Mouse (Mus musculus): ENCODE measurements around the gene Gm20696. TPM values are rescaled to one million over a fixed set of nuclear protein-coding genes. Genes with fewer than 3 reads are reported as not detected.
A peak's percentile ranks its signal among the peaks of the same experiment; 100 is the strongest.

Gene Gm20696
- polyA plus RNA-seq, 1 experiment from 2014 or later = 0.99 TPM

GRCm38 (mm10) chr6:99525351-99525750 lies 141.2 kb downstream of the Gm20696 start:
- Histone ChIP-seq H3K36me3 (ENCODE audit: control insufficient read depth, insufficient read depth, low read length) (no peaks in the 10 kb centered on the region), H3K9me3 (replicated peaks; ENCODE audit: control insufficient read depth, low read length) (peaks cover 6% of the 10 kb centered on the region), H3K27me3 (replicated peaks; ENCODE audit: control insufficient read depth, insufficient read depth, low read length) (no peaks in the 10 kb centered on the region), H3K9ac (ENCODE audit: low read length) (no peak overlapping the region), H3K4me3 (ENCODE audit: low read depth, low read length) (no peak overlapping the region), H3K27ac (ENCODE audit: low read depth, low read length) (no peak overlapping the region), H3K4me1 (ENCODE audit: control insufficient read depth, insufficient read depth, low read length) (no peaks in the 10 kb centered on the region), H3K4me2 (ENCODE audit: low read length) (no peak overlapping the region)
- peak; percentile 64 for DNase-seq (ENCODE audit: low spot score)
- WGBS = 38% methylated on average over 8 of the region's 8 CpGs
- no peak for ATAC-seq

DNA sequence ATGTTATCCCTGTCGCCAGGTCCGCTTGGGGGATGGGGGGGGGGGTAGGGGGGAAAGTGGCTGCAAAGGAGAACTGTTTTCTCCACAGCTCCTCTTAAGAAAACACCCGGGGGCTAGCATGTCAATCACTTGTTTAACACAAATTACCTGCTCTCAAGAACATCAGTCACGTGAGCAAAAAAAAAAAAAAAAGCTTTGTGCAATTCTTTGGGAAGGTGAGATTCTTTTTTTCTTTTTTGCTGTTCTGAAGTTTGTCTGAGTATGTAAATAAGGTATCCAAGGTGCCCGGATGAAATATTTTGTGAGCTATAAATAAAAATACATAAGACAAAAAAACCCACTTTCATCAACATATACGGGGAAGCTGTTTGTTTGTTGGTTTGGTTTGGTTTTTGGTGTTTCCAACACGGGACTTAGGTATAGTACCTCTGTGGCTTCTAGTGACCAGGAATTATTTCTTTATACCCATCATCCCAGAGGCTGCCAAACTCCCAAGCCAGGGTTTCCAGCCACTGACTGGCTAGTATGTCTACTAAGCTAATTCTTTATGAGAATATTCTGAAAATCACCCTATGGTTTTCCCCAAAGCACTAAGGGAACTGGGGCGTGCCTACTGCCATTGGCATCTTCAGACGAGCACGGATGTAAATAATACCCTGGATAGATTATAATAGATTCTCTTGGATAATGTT lies 142.8 kb downstream of the Gm20696 start:
- H3K4me2 ChIP-seq (ENCODE audit: low read length) = peak overlapping the region; percentile 98
- no peaks in the 10 kb centered on the region for H3K36me3 ChIP-seq (ENCODE audit: control insufficient read depth, insufficient read depth, low read length)
- peak overlapping the region; percentile 100 for H3K27ac ChIP-seq (ENCODE audit: low read depth, low read length)
- 22% methylated on average over 10 of the region's 10 CpGs for WGBS
- 0 out of 2 replicates have a peak, but pooled peaks cover 3% of the 10 kb centered on the region for H3K4me1 ChIP-seq (ENCODE audit: control insufficient read depth, insufficient read depth, low read length)
- ATAC-seq = no peak
- peaks cover 6% of the 10 kb centered on the region for H3K9me3 ChIP-seq (replicated peaks; ENCODE audit: control insufficient read depth, low read length)
- no peak for DNase-seq (ENCODE audit: low spot score)
- no peaks in the 10 kb centered on the region for H3K27me3 ChIP-seq (replicated peaks; ENCODE audit: control insufficient read depth, insufficient read depth, low read length)
- H3K4me3 ChIP-seq (ENCODE audit: low read depth, low read length) = peak overlapping the region; percentile 77
- H3K9ac ChIP-seq (ENCODE audit: low read length) = peak overlapping the region; percentile 96

GRCm38 (mm10) chr6:99523109-99523632 lies 143.4 kb downstream of the Gm20696 start:
- Histone ChIP-seq H3K9ac (ENCODE audit: low read length) (peak overlapping the region; percentile 96), H3K36me3 (ENCODE audit: control insufficient read depth, insufficient read depth, low read length) (no peaks in the 10 kb centered on the region), H3K4me2 (ENCODE audit: low read length) (peak overlapping the region; percentile 98), H3K4me1 (ENCODE audit: control insufficient read depth, insufficient read depth, low read length) (0 out of 2 replicates have a peak, but pooled peaks cover 3% of the 10 kb centered on the region), H3K4me3 (ENCODE audit: low read depth, low read length) (peak overlapping the region; percentile 77), H3K9me3 (replicated peaks; ENCODE audit: control insufficient read depth, low read length) (peaks cover 6% of the 10 kb centered on the region), H3K27ac (ENCODE audit: low read depth, low read length) (peak overlapping the region; percentile 100), H3K27me3 (replicated peaks; ENCODE audit: control insufficient read depth, insufficient read depth, low read length) (no peaks in the 10 kb centered on the region)
- ATAC-seq (peak; percentile 45), DNase-seq (ENCODE audit: low spot score) (peak; percentile 78)
- 0% methylated on average over 22 of the region's 22 CpGs for WGBS

DNA sequence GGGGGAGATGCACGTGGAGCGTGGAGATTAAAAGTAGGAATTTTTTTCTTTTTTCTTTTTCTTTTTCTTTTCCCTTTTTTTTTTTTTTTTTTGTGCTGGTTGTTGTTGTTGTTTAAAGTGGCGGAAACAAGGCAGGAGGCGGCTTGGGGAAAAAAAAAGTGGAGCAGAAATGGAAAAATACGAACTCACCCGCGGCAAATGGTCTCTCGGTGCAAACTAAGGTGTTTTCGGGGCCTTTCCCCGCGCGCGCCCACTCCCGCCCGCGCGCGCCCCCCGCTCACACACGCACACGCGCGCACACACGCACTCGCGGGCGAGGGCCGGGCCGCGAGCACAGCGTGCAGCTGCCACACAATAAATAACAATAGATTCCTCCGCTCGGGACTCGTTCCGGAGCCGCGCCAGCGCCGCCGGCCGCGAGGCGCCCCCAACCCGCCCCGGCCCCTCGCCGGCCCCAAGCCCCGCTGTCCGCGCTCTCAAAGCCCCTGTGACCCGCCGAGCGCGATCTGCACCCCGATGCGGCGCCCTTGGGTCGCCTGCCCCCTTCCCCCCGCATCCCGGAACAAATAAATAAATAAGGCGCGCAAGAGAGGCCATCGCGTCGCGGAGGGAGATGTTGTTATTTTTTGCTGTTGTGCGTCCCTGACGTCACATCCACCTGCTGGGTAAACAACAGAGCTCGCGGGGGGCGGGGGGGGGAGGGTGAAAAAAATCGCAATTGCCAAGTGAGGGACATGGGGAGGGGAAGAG lies 144.1 kb downstream of the Gm20696 start, which contains the start of gene Foxp1:
Foxp1 (minus strand) TSS at position 363 of the 750 bp plus-strand sequence.
- H3K27me3 ChIP-seq (replicated peaks; ENCODE audit: control insufficient read depth, insufficient read depth, low read length) = no peaks in the 10 kb centered on the region

DNA sequence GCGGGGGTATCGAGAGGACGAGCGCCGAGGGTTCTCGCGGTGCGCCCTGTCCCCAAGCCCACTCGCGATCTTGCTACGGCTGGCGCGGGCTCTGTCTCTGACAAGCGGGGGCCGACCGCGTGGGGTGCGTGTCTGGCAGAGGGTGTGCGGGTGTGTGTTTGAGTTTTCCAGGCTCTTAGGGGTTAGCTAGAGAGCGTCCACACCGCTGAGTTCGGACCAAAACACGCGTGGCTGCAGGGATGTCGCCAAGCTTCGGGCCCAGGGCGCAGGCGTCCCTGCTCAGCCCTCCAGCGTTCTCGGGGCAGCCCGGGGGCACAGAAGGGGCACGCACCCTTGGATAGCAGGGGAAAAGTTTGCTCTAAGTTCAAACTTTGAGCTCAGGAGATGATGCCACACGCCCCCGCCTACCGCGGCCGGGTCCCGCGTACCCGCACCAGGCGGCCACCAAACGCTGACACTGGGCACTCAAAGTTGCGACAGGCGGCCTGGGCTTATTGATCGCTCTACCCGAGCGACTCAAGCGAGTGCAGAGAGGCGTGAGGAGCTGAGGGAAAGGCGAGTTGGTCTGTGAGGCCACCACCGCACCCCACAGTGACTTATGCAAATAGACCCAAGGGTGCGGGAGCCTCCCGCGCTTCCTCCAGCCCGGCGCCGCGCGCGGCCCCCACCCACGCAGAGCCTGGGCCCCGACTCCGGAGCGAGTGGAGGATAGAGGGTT lies 144.8 kb downstream of the Gm20696 start:
- no peaks in the 10 kb centered on the region for H3K36me3 ChIP-seq (ENCODE audit: control insufficient read depth, insufficient read depth, low read length)
- DNase-seq (ENCODE audit: low spot score) (peak; percentile 59), ATAC-seq (peak; percentile 17)
- peak overlapping the region; percentile 98 for H3K4me2 ChIP-seq (ENCODE audit: low read length)
- H3K4me3 ChIP-seq (ENCODE audit: low read depth, low read length) = peak overlapping the region; percentile 77
- peak overlapping the region; percentile 100 for H3K27ac ChIP-seq (ENCODE audit: low read depth, low read length)
- H3K4me1 ChIP-seq (ENCODE audit: control insufficient read depth, insufficient read depth, low read length) = 0 out of 2 replicates have a peak, but pooled peaks cover 3% of the 10 kb centered on the region
- H3K9me3 ChIP-seq (replicated peaks; ENCODE audit: control insufficient read depth, low read length) = no peaks in the 10 kb centered on the region
- under 1% methylated on average over 59 of the region's 64 CpGs for WGBS
- H3K9ac ChIP-seq (ENCODE audit: low read length) = peak overlapping the region; percentile 96
- no peaks in the 10 kb centered on the region for H3K27me3 ChIP-seq (replicated peaks; ENCODE audit: control insufficient read depth, insufficient read depth, low read length)

More for the DNA sequence above, 144.1 kb downstream of the Gm20696 start, which contains the start of gene Foxp1:
- Histone ChIP-seq H3K36me3 (ENCODE audit: control insufficient read depth, insufficient read depth, low read length) (no peaks in the 10 kb centered on the region), H3K27ac (ENCODE audit: low read depth, low read length) (peak within 1 kb of the TSS; percentile 100), H3K4me3 (ENCODE audit: low read depth, low read length) (peak within 1 kb of the TSS; percentile 77), H3K4me2 (ENCODE audit: low read length) (peak within 1 kb of the TSS; percentile 98), H3K9ac (ENCODE audit: low read length) (peak within 1 kb of the TSS; percentile 96), H3K4me1 (ENCODE audit: control insufficient read depth, insufficient read depth, low read length) (0 out of 2 replicates have a peak, but pooled peaks cover 3% of the 10 kb centered on the region), H3K9me3 (replicated peaks; ENCODE audit: control insufficient read depth, low read length) (peaks cover 5% of the 10 kb centered on the region)
- peak; percentile 93 for DNase-seq (ENCODE audit: low spot score)
- under 1% methylated on average over 66 of the region's 72 CpGs for WGBS
- ATAC-seq = peak; percentile 66

- DNase-seq (ENCODE audit: low spot score) (peak; percentile 77), ATAC-seq (peak; percentile 38)
- Histone ChIP-seq H3K27me3 (replicated peaks; ENCODE audit: control insufficient read depth, insufficient read depth, low read length) (no peaks in the 10 kb centered on the region), H3K4me1 (ENCODE audit: control insufficient read depth, insufficient read depth, low read length) (0 out of 2 replicates have a peak, but pooled peaks cover 3% of the 10 kb centered on the region), H3K36me3 (ENCODE audit: control insufficient read depth, insufficient read depth, low read length) (no peaks in the 10 kb centered on the region), H3K4me2 (ENCODE audit: low read length) (peak overlapping the region; percentile 98), H3K9me3 (replicated peaks; ENCODE audit: control insufficient read depth, low read length) (no peaks in the 10 kb centered on the region), H3K27ac (ENCODE audit: low read depth, low read length) (peak overlapping the region; percentile 100), H3K9ac (ENCODE audit: low read length) (peak overlapping the region; percentile 96), H3K4me3 (ENCODE audit: low read depth, low read length) (peak overlapping the region; percentile 77)
- under 1% methylated on average over 48 of the region's 54 CpGs for WGBS
Observed at GRCm38 (mm10) chr6:99521038-99521640, 145.5 kb downstream of the Gm20696 start.

DNA sequence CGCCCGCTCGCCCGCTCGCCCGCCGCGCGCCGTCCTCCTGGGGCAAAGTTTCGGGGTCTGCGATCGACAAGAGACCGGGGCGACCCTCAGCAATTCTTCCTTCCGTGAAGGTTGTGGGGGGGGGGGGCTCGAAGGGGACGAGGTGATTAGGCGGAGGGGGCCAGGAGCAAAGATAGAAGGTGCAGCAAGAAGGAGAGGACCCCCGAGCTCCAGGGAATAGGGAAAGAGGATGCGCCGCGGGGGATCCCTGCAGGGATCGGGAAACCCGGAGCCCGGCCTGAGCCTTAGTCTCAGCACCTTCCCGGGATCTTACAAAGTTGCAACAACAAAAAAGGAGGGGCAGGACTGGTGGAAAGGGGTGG lies 145.9 kb downstream of the Gm20696 start:
- peak overlapping the region; percentile 100 for H3K27ac ChIP-seq (ENCODE audit: low read depth, low read length)
- 0 out of 2 replicates have a peak, but pooled peaks cover 3% of the 10 kb centered on the region for H3K4me1 ChIP-seq (ENCODE audit: control insufficient read depth, insufficient read depth, low read length)
- no peak for DNase-seq (ENCODE audit: low spot score)
- ATAC-seq = peak; percentile 45; the same call in 1 of the 2 replicates
- peak overlapping the region; percentile 96 for H3K9ac ChIP-seq (ENCODE audit: low read length)
- no peaks in the 10 kb centered on the region for H3K27me3 ChIP-seq (replicated peaks; ENCODE audit: control insufficient read depth, insufficient read depth, low read length)
- H3K4me2 ChIP-seq (ENCODE audit: low read length) = peak overlapping the region; percentile 98
- no peaks in the 10 kb centered on the region for H3K9me3 ChIP-seq (replicated peaks; ENCODE audit: control insufficient read depth, low read length)
- under 1% methylated on average over 26 of the region's 27 CpGs for WGBS
- no peaks in the 10 kb centered on the region for H3K36me3 ChIP-seq (ENCODE audit: control insufficient read depth, insufficient read depth, low read length)
- H3K4me3 ChIP-seq (ENCODE audit: low read depth, low read length) = peak overlapping the region; percentile 77
